Mouse (Mus musculus) ES-E14 (cell line): ENCODE results near the gene Cela3a.

Source experiments
- CHD2 ChIP-seq: IDR thresholded peaks from 2 replicates; pipeline ENCODE4 v1.6.1; 2014; ENCODE audit warnings: mild to moderate bottlenecking, low read depth, low read length, inconsistent platforms
- MAFK ChIP-seq: IDR thresholded peaks from 2 replicates; pipeline ENCODE4 v1.6.1; 2014; ENCODE audit warnings: mild to moderate bottlenecking, low read depth, low read length, inconsistent platforms; ENCODE audit not compliant: insufficient read depth
- ZC3H11A ChIP-seq: IDR thresholded peaks from 2 replicates; pipeline ENCODE4 v1.6.1; 2012; ENCODE audit warnings: low read depth, mild to moderate bottlenecking, inconsistent platforms, low read length, borderline replicate concordance
- ZNF384 ChIP-seq: IDR thresholded peaks from 2 replicates; pipeline ENCODE4 v1.6.1; 2012; ENCODE audit warnings: low read depth, low read length, inconsistent platforms

DNA sequence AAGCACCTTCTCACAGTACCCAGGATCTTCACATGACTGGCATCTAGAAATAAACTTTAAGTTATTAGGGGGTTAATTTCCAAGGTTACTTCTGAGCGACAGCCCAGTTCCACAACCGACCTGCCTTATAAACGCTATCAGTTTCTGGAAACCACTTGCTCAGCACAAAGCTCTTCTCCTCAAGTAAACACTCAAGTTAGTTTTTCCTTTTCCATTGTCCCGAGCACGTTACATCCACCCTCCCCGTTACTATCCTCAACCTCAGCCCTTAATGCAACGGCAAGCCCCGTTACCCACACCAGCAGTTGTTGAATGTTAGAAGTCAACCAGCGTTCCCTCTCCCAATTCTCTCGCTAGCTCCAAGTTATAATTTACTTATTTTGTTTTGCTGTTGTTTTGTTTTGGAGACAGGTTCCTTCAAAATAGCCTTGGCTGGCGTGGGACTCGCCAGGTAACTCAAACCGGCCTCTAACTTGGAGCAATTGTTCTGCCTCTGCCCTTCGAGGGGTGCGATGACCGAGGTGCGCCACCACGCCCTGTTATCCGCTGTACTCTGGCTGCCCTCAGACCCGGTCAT is 22.0 kb downstream of the Cela3a start:
- no peak for TF ChIP-seq ZNF384
- TF ChIP-seq MAFK: no peak
- TF ChIP-seq CHD2: no peak
- TF ChIP-seq ZC3H11A: no peak
